Mouse (Mus musculus) heart, embryonic 11.5 days (tissue): ENCODE data around the gene Mrps23. TPM values are rescaled to one million over a fixed set of nuclear protein-coding genes. Genes with fewer than 3 reads are reported as not detected.

Experiments used
- ATAC-seq: fragments of 200-750 bp; cut with Nextera tagmentation; replicated peaks from 2 replicates; pipeline ENCODE4 v1.8.0; 2017; ENCODE audit warnings: moderate library complexity; ENCODE audit not compliant: insufficient number of reproducible peaks, low FRiP score, low TSS enrichment
- H3K27ac ChIP-seq: fragments of 300-500 bp; sonication (generic); 2 replicates; pipeline ENCODE4 v1.5.1; 2014; ENCODE audit warnings: mild to moderate bottlenecking, low read depth, low read length
- H3K27me3 ChIP-seq: fragments of 300-500 bp; sonication (generic); 2 replicates; pipeline ENCODE4 v1.6.1; 2014; ENCODE audit warnings: mild to moderate bottlenecking, low read length, mixed read lengths; ENCODE audit not compliant: control insufficient read depth, insufficient read depth
- H3K36me3 ChIP-seq: fragments of 300-500 bp; sonication (generic); 2 replicates; pipeline ENCODE4 v1.6.1; 2014; ENCODE audit warnings: mild to moderate bottlenecking, low read length, moderate library complexity, mixed read lengths; ENCODE audit not compliant: control insufficient read depth, insufficient read depth
- H3K4me1 ChIP-seq: fragments of 300-500 bp; sonication (generic); 2 replicates; pipeline ENCODE4 v1.6.1; 2014; ENCODE audit warnings: low read length; ENCODE audit not compliant: control insufficient read depth, insufficient read depth
- H3K4me2 ChIP-seq: fragments of 300-500 bp; sonication (generic); 2 replicates; pipeline ENCODE4 v1.6.1; 2014; ENCODE audit warnings: mild to moderate bottlenecking, moderate library complexity
- H3K4me3 ChIP-seq: fragments of 300-500 bp; sonication (generic); 2 replicates; pipeline ENCODE4 v1.5.1; 2014; ENCODE audit warnings: low read depth, low read length
- H3K9ac ChIP-seq: fragments of 300-500 bp; sonication (generic); 2 replicates; pipeline ENCODE4 v1.6.1; 2014; ENCODE audit warnings: mild to moderate bottlenecking, low read depth, low read length, moderate library complexity
- H3K9me3 ChIP-seq: fragments of 300-500 bp; sonication (generic); replicated peaks from 2 replicates; pipeline ENCODE4 v1.6.1; 2016; ENCODE audit warnings: low read length; ENCODE audit not compliant: control insufficient read depth
- WGBS: fragments of 180-500 bp; shearing (Covaris S2); extraction: QIAGEN DNeasy Blood & Tissue Kit; methylation state at CpG from one replicate; pipeline ENCODE4 v1.1.7; 2014; ENCODE audit not compliant: insufficient replicate concordance; 5-methylcytosine and 5-hydroxymethylcytosine counted together
- polyA plus RNA-seq: library from polyadenylated mRNA; unstranded; fragments of >200 nt; fragmentation: Nextera tagmentation; extraction: Ambion mirVana; gene quantifications from 2 replicates; pipeline ENCODE4 v1.2.1, GENCODE M21; 2014

Gene Mrps23
- polyA plus RNA-seq, 1 experiment from 2014 or later = 87.3 TPM

- peaks cover 6% of the 10 kb centered on the region; the same call in 1 of the 2 replicates for H3K36me3 ChIP-seq
- no peak overlapping the region for H3K27ac ChIP-seq
- no peak overlapping the region for H3K9ac ChIP-seq
- H3K27me3 ChIP-seq = 0 out of 2 replicates have a peak, but pooled peaks cover 3% of the 10 kb centered on the region
- H3K9me3 ChIP-seq = no peaks in the 10 kb centered on the region
- WGBS = 77% methylated on average over 17 of the region's 17 CpGs
- no peak for ATAC-seq
- peaks cover 42% of the 10 kb centered on the region for H3K4me1 ChIP-seq
- H3K4me3 ChIP-seq = no peak overlapping the region
- no peak overlapping the region for H3K4me2 ChIP-seq
Measured at GRCm38 (mm10) chr11:88184632-88185180, 19.5 kb upstream of the Mrps23 start.

- no peak overlapping the region for H3K9ac ChIP-seq
- H3K36me3 ChIP-seq = peaks cover 6% of the 10 kb centered on the region; the same call in 1 of the 2 replicates
- no peak overlapping the region for H3K27ac ChIP-seq
- WGBS = 80% methylated on average over 14 of the region's 14 CpGs
- peaks cover 27% of the 10 kb centered on the region for H3K4me1 ChIP-seq
- no peak overlapping the region for H3K4me3 ChIP-seq
- no peaks in the 10 kb centered on the region for H3K9me3 ChIP-seq
- no peak overlapping the region for H3K4me2 ChIP-seq
- ATAC-seq = no peak
- H3K27me3 ChIP-seq = peaks cover 8% of the 10 kb centered on the region
Measured at GRCm38 (mm10) chr11:88186078-88186946, 17.9 kb upstream of the Mrps23 start.

- no peak for ATAC-seq
- Histone ChIP-seq H3K36me3 (peaks cover 6% of the 10 kb centered on the region; the same call in 1 of the 2 replicates), H3K4me2 (peak overlapping the region; percentile 50), H3K27ac (peak overlapping the region; percentile 12; the same call in 1 of the 2 replicates), H3K4me3 (no peak overlapping the region), H3K9me3 (no peaks in the 10 kb centered on the region), H3K27me3 (peaks cover 14% of the 10 kb centered on the region), H3K4me1 (peaks cover 21% of the 10 kb centered on the region), H3K9ac (no peak overlapping the region; the same call in 1 of the 2 replicates)
- WGBS = 41% methylated on average over 2 of the region's 2 CpGs
Measured at GRCm38 (mm10) chr11:88186947-88187243, 17.3 kb upstream of the Mrps23 start.

- peaks cover 20% of the 10 kb centered on the region for H3K27me3 ChIP-seq
- peak overlapping the region; percentile 12; the same call in 1 of the 2 replicates for H3K27ac ChIP-seq
- H3K36me3 ChIP-seq = peaks cover 6% of the 10 kb centered on the region; the same call in 1 of the 2 replicates
- peak; percentile 78 for ATAC-seq
- no peak overlapping the region for H3K4me3 ChIP-seq
- H3K4me1 ChIP-seq = peaks cover 20% of the 10 kb centered on the region
- H3K9ac ChIP-seq = peak overlapping the region; percentile 64
- H3K9me3 ChIP-seq = no peaks in the 10 kb centered on the region
- peak overlapping the region; percentile 50 for H3K4me2 ChIP-seq
- 12% methylated on average over 25 of the region's 25 CpGs for WGBS
Measured at GRCm38 (mm10) chr11:88187417-88188133, 16.6 kb upstream of the Mrps23 start.

GRCm38 (mm10) chr11:88188216-88188615 is 16.0 kb upstream of the Mrps23 start:
- Histone ChIP-seq H3K27ac (no peak overlapping the region), H3K4me1 (peaks cover 23% of the 10 kb centered on the region), H3K4me3 (no peak overlapping the region), H3K36me3 (0 out of 2 replicates have a peak, but pooled peaks cover 4% of the 10 kb centered on the region), H3K27me3 (peaks cover 24% of the 10 kb centered on the region), H3K9ac (no peak overlapping the region), H3K9me3 (no peaks in the 10 kb centered on the region), H3K4me2 (peak overlapping the region; percentile 50)
- 52% methylated on average over 8 of the region's 8 CpGs for WGBS
- no peak for ATAC-seq

GRCm38 (mm10) chr11:88188635-88189034 is 15.6 kb upstream of the Mrps23 start:
- ATAC-seq = no peak

GRCm38 (mm10) chr11:88192595-88192994 is 11.6 kb upstream of the Mrps23 start:
- H3K4me3 ChIP-seq = no peak overlapping the region
- no peaks in the 10 kb centered on the region for H3K36me3 ChIP-seq
- H3K4me2 ChIP-seq = peak overlapping the region; percentile 59; the same call in 1 of the 2 replicates
- H3K27ac ChIP-seq = no peak overlapping the region
- peaks cover 37% of the 10 kb centered on the region for H3K27me3 ChIP-seq
- 15% methylated on average over 4 of the region's 4 CpGs for WGBS
- no peaks in the 10 kb centered on the region for H3K9me3 ChIP-seq
- H3K4me1 ChIP-seq = peaks cover 23% of the 10 kb centered on the region
- no peak; the same call in 1 of the 2 replicates for ATAC-seq
- H3K9ac ChIP-seq = no peak overlapping the region

More at GRCm38 (mm10) chr11:88188635-88189034, 15.6 kb upstream of the Mrps23 start:
- H3K27me3 ChIP-seq = peaks cover 26% of the 10 kb centered on the region
- no peak overlapping the region for H3K4me3 ChIP-seq
- no peak overlapping the region for H3K9ac ChIP-seq
- no peak overlapping the region for H3K4me2 ChIP-seq
- H3K27ac ChIP-seq = no peak overlapping the region
- peaks cover 28% of the 10 kb centered on the region for H3K4me1 ChIP-seq
- H3K36me3 ChIP-seq = no peaks in the 10 kb centered on the region
- H3K9me3 ChIP-seq = no peaks in the 10 kb centered on the region
- WGBS = 83% methylated on average over 7 of the region's 7 CpGs

GRCm38 (mm10) chr11:88193098-88193823 is 10.9 kb upstream of the Mrps23 start:
- H3K4me2 ChIP-seq = peak overlapping the region; percentile 59
- 0 out of 2 replicates have a peak overlapping the region, but pooled peaks have one; percentile 23 for H3K9ac ChIP-seq
- ATAC-seq = no peak
- peaks cover 37% of the 10 kb centered on the region for H3K27me3 ChIP-seq
- 4% methylated on average over 34 of the region's 34 CpGs for WGBS
- H3K36me3 ChIP-seq = no peaks in the 10 kb centered on the region
- H3K4me1 ChIP-seq = peaks cover 18% of the 10 kb centered on the region
- no peaks in the 10 kb centered on the region for H3K9me3 ChIP-seq
- peak overlapping the region; percentile 28 for H3K4me3 ChIP-seq
- H3K27ac ChIP-seq = no peak overlapping the region
